ENCODE assay signal across 26 mouse cellular contexts in genomic region chr15:37033431-37033830, GRCm38 (mm10). TPM values are rescaled to one million over a fixed set of nuclear protein-coding genes. Genes with fewer than 3 reads are reported as not detected.
A peak's percentile ranks its signal among the peaks of the same experiment; 100 is the strongest.
DNase-seq lines count a peak whose midpoint lies in the region; ATAC-seq and TF ChIP-seq lines count a peak whose summit lies in the region.
"Had no signal": no experiment of that assay in that cellular context is flagged by ENCODE, and none has a peak within 500 bp of the region (broad histone marks: within the 10 kb centered on the region; RNA-seq: fewer than 3 reads in every experiment).

No protein-coding gene starts in this region.

- TF ChIP-seq EP300 in stomach, postnatal 0 days (optimal IDR thresholded peaks at IDR 0.05): no peak

- no peak for ATAC-seq in kidney, postnatal 0 days (replicated peaks; ENCODE audit: low FRiP score, low read depth)
- no peak for ATAC-seq in stomach, embryonic 16.5 days (ENCODE audit: insufficient read depth, low FRiP score)
- ATAC-seq in stomach, postnatal 0 days (ENCODE audit: low FRiP score, low TSS enrichment): no peak
- ATAC-seq: CD4-positive, CD25-positive, alpha-beta regulatory T cell, adult 4 months; forebrain, embryonic 14.5 days; forebrain, postnatal 0 days; hindbrain, postnatal 0 days; inflammation-experienced regulatory T-cells, adult 6 months; Patski had no signal

- H3K9me3 ChIP-seq in kidney, postnatal 0 days (replicated peaks; ENCODE audit: low read length): no peaks in the 10 kb centered on the region
- H3K9me3 ChIP-seq in stomach, embryonic 16.5 days (replicated peaks; ENCODE audit: control insufficient read depth, low read length): no peaks in the 10 kb centered on the region
- no peaks in the 10 kb centered on the region for H3K9me3 ChIP-seq in stomach, postnatal 0 days (ENCODE audit: control insufficient read depth, low read length)
- H3K9me3 ChIP-seq: embryonic facial prominence, embryonic 12.5 days; embryonic facial prominence, embryonic 15.5 days; heart, embryonic 13.5 days had no signal

- no peaks in the 10 kb centered on the region for H3K79me2 ChIP-seq in myocyte (ENCODE audit: control insufficient read depth, insufficient read depth)

- 80% methylated on average over 2 of the region's 2 CpGs for whole genome bisulfite sequencing in kidney, postnatal 0 days
- 83% methylated on average over 2 of the region's 2 CpGs for WGBS in stomach, embryonic 16.5 days
- WGBS in stomach, postnatal 0 days: 86% methylated on average over 2 of the region's 2 CpGs

- no peak overlapping the region for H3K4me3 ChIP-seq in kidney, postnatal 0 days (replicated peaks; ENCODE audit: low read depth, low read length)
- no peak overlapping the region for H3K4me3 ChIP-seq in stomach, embryonic 16.5 days (replicated peaks; ENCODE audit: low read length)
- no peak overlapping the region for H3K4me3 ChIP-seq in stomach, postnatal 0 days (ENCODE audit: low read depth, low read length)
- no peak overlapping the region for H3K4me3 ChIP-seq in myocyte
- H3K4me3 ChIP-seq: embryonic facial prominence, embryonic 12.5 days; embryonic facial prominence, embryonic 15.5 days; gastrocnemius, adult 2 months; heart, embryonic 13.5 days had no signal

- H3K27ac ChIP-seq in kidney, postnatal 0 days: no peak overlapping the region
- peak overlapping the region; percentile 23; the same call in 1 of the 2 replicates for H3K27ac ChIP-seq in stomach, embryonic 16.5 days (ENCODE audit: low read length)
- H3K27ac ChIP-seq in stomach, postnatal 0 days (replicated peaks): no peak overlapping the region
- H3K27ac ChIP-seq: embryonic facial prominence, embryonic 12.5 days; embryonic facial prominence, embryonic 15.5 days; gastrocnemius, adult 2 months; heart, embryonic 13.5 days; hindbrain, embryonic 14.5 days; hindbrain, postnatal 0 days had no signal

- no peak for TF ChIP-seq CTCF in kidney, postnatal 0 days (IDR thresholded peaks at IDR 0.05; ENCODE audit: low read depth)
- TF ChIP-seq CTCF in stomach, postnatal 0 days (IDR thresholded peaks at IDR 0.05; ENCODE audit: low read depth): no peak

- DNase-seq in kidney, postnatal 0 days (ENCODE audit: low spot score): peak; percentile 15
- DNase-seq in kidney, adult 18-20 months: no peak
- DNase-seq in stomach, postnatal 0 days (ENCODE audit: low spot score): no peak
- no peak for DNase-seq in embryo, embryonic 9.5 days (ENCODE audit: extremely low spot score)
- DNase-seq: adrenal gland, postnatal 10 days; adrenal gland, postnatal 36 days; cerebellum, adult 18-20 months; cerebellum, adult 9-10 months; cerebellum, postnatal 14 days; forebrain, postnatal 0 days; gastrocnemius, adult 2 months; gastrocnemius, postnatal 14 days; heart, adult 18-20 months; heart, postnatal 14 days; heart, postnatal 4 days had no signal

- H3K36me3 ChIP-seq in kidney, postnatal 0 days (ENCODE audit: insufficient read depth, low read length): no peaks in the 10 kb centered on the region
- H3K36me3 ChIP-seq in stomach, embryonic 16.5 days (ENCODE audit: control insufficient read depth, insufficient read depth, low read length): no peaks in the 10 kb centered on the region
- no peaks in the 10 kb centered on the region for H3K36me3 ChIP-seq in stomach, postnatal 0 days (ENCODE audit: control insufficient read depth, insufficient read depth, low read length)
- no peaks in the 10 kb centered on the region for H3K36me3 ChIP-seq in myocyte (ENCODE audit: control insufficient read depth, insufficient read depth)
- H3K36me3 ChIP-seq: embryonic facial prominence, embryonic 12.5 days; embryonic facial prominence, embryonic 15.5 days; heart, embryonic 13.5 days had no signal

- no peak overlapping the region for H3ac ChIP-seq in myocyte (ENCODE audit: control insufficient read depth, insufficient read length)

- no peak overlapping the region for H3K9ac ChIP-seq in kidney, postnatal 0 days (ENCODE audit: low read depth, low read length)
- H3K9ac ChIP-seq in stomach, embryonic 16.5 days (ENCODE audit: low read length): no peak overlapping the region
- no peak overlapping the region for H3K9ac ChIP-seq in stomach, postnatal 0 days (ENCODE audit: low read length)
- H3K9ac ChIP-seq: embryonic facial prominence, embryonic 12.5 days; embryonic facial prominence, embryonic 15.5 days; forebrain, postnatal 0 days; heart, embryonic 13.5 days; hindbrain, embryonic 14.5 days had no signal

- no peaks in the 10 kb centered on the region for H3K4me1 ChIP-seq in kidney, postnatal 0 days (replicated peaks; ENCODE audit: insufficient read depth, low read length)
- peaks cover 12% of the 10 kb centered on the region; the same call in 1 of the 2 replicates for H3K4me1 ChIP-seq in stomach, embryonic 16.5 days (ENCODE audit: control insufficient read depth, insufficient read depth, low read length)
- H3K4me1 ChIP-seq in stomach, postnatal 0 days (replicated peaks; ENCODE audit: control insufficient read depth, insufficient read depth): no peaks in the 10 kb centered on the region
- H3K4me1 ChIP-seq: embryonic facial prominence, embryonic 12.5 days had no signal

- H3K4me2 ChIP-seq in kidney, postnatal 0 days (ENCODE audit: low read length): no peak overlapping the region
- no peak overlapping the region for H3K4me2 ChIP-seq in stomach, embryonic 16.5 days (ENCODE audit: low read depth, low read length)
- H3K4me2 ChIP-seq in stomach, postnatal 0 days (replicated peaks; ENCODE audit: low read depth): no peak overlapping the region
- no peak overlapping the region for H3K4me2 ChIP-seq in myocyte (ENCODE audit: low read depth)
- H3K4me2 ChIP-seq: embryonic facial prominence, embryonic 12.5 days; embryonic facial prominence, embryonic 15.5 days; heart, embryonic 13.5 days; hindbrain, embryonic 14.5 days had no signal

- TF ChIP-seq POLR2A in myocyte (IDR thresholded peaks at IDR 0.05; ENCODE audit: insufficient read length, low read depth): no peak

- H3K27me3 ChIP-seq in kidney, postnatal 0 days (ENCODE audit: insufficient read depth, low read length): no peaks in the 10 kb centered on the region
- H3K27me3 ChIP-seq in stomach, embryonic 16.5 days (ENCODE audit: control insufficient read depth, insufficient read depth, low read length): no peaks in the 10 kb centered on the region
- no peaks in the 10 kb centered on the region for H3K27me3 ChIP-seq in stomach, postnatal 0 days (ENCODE audit: control insufficient read depth, insufficient read depth, low read length)
- peaks cover 10% of the 10 kb centered on the region for H3K27me3 ChIP-seq in myocyte (ENCODE audit: control insufficient read depth, insufficient read depth, insufficient read length)
- H3K27me3 ChIP-seq: embryonic facial prominence, embryonic 12.5 days; embryonic facial prominence, embryonic 15.5 days; heart, embryonic 13.5 days; Patski had no signal

TF ChIP-seq in myocyte, 11 proteins besides CTCF, POLR2A, EP300 and RAD21:
- TF ChIP-seq REST (IDR thresholded peaks at IDR 0.05; ENCODE audit: insufficient read depth, insufficient read length) (peak; percentile 52), TCF12 (IDR thresholded peaks at IDR 0.05; ENCODE audit: insufficient read depth, poor library complexity, severe bottlenecking) (no peak)

RNA-seq across cellular contexts. Expression of gene Zfp706, which starts 25.9 kb away (rescaled TPM):
- polyA plus RNA-seq in kidney, postnatal 0 days (2015; fragmentation: Nextera tagmentation; extraction: Ambion mirVana): 509 and 548 TPM in 2 replicates
- polyA plus RNA-seq in stomach, embryonic 16.5 days (2015; fragmentation: Nextera tagmentation; extraction: Ambion mirVana): 461 and 509 TPM in 2 replicates
- polyA plus RNA-seq in stomach, postnatal 0 days (2015; fragmentation: Nextera tagmentation; extraction: Ambion mirVana): 868 and 874 TPM in 2 replicates
- 199 TPM for polyA plus RNA-seq in myocyte (2012; fragmentation: generic; extraction: Trizol)
